Mouse (Mus musculus): ENCODE data around the gene Sntb2. TPM values are rescaled to one million over a fixed set of nuclear protein-coding genes. Genes with fewer than 3 reads are reported as not detected.

The Sntb2 gene
- 0.52 and 0.68 TPM in 2 replicates for polyA plus RNA-seq (2012; rRNA removed)
- polyA plus RNA-seq (2014; fragmentation: Nextera tagmentation; extraction: Ambion mirVana): 0.88 and 0.99 TPM in 2 replicates

- peaks cover 33% of the 10 kb centered on the region for H3K27me3 ChIP-seq (ENCODE audit: control insufficient read depth, insufficient read depth, low read length)
- WGBS (ENCODE audit: insufficient replicate concordance): 1% methylated on average over 41 of the region's 41 CpGs
- no peaks in the 10 kb centered on the region for H3K36me3 ChIP-seq (replicated peaks; ENCODE audit: control insufficient read depth, insufficient read depth, low read depth)
- H3K4me1 ChIP-seq (replicated peaks; ENCODE audit: control insufficient read depth in 2 of 2, insufficient read depth in 2 of 2, low read length in 1 of 2): peaks cover 0 to 5% of the 10 kb centered on the region in 2 experiments; a peak in 2 of 4 replicates
- no peaks in the 10 kb centered on the region for H3K9me3 ChIP-seq (ENCODE audit: control insufficient read depth, low read length)
- TF ChIP-seq CTCF (IDR thresholded peaks at IDR 0.05; ENCODE audit: low read depth) (no peak), EP300 (IDR thresholded peaks at IDR 0.05; ENCODE audit: low read depth) (no peak)
- peak within 1 kb of the TSS; percentile 55 to 65 for H3K4me3 ChIP-seq (ENCODE audit: insufficient read depth in 1 of 2, low read depth in 2 of 2, low read length in 2 of 2)
- DNase-seq (ENCODE audit: low read depth in 3 of 3, low spot score in 3 of 3) (peak; percentile 64 to 74 (median 72)), ATAC-seq (ENCODE audit: insufficient read depth) (peak; percentile 68)
- H3K27ac ChIP-seq: no peak within 1 kb of the TSS
- peak within 1 kb of the TSS; percentile 50 for H3K9ac ChIP-seq (replicated peaks)
- peak within 1 kb of the TSS; percentile 84 for H3K4me2 ChIP-seq (ENCODE audit: low read depth)
These were observed at the start of gene Sntb2 for GRCm38 (mm10) chr8:106935324-106935869. Gene Sntb2 (plus strand): TSS chr8:106935750.

- Histone ChIP-seq H3K36me3 (replicated peaks; ENCODE audit: control insufficient read depth, insufficient read depth, low read depth) (peaks cover 22% of the 10 kb centered on the region), H3K27ac (no peak overlapping the region), H3K4me1 (replicated peaks; ENCODE audit: control insufficient read depth in 2 of 2, insufficient read depth in 2 of 2, low read length in 1 of 2) (peaks cover 3 to 5% of the 10 kb centered on the region in 2 experiments), H3K27me3 (ENCODE audit: control insufficient read depth, insufficient read depth, low read length) (no peaks in the 10 kb centered on the region), H3K9ac (replicated peaks) (no peak overlapping the region), H3K9me3 (ENCODE audit: control insufficient read depth, low read length) (no peaks in the 10 kb centered on the region), H3K4me3 (ENCODE audit: insufficient read depth in 1 of 2, low read depth in 2 of 2, low read length in 2 of 2) (no peak overlapping the region), H3K4me2 (ENCODE audit: low read depth) (no peak overlapping the region)
- ATAC-seq (ENCODE audit: insufficient read depth) (0 out of 2 replicates have a peak, but pooled peaks have one; percentile 41), DNase-seq (ENCODE audit: low read depth in 3 of 3, low spot score in 3 of 3) (peak; percentile 52 to 64 (median 59))
- TF ChIP-seq CTCF (IDR thresholded peaks at IDR 0.05; ENCODE audit: low read depth) (peak; percentile 77), EP300 (IDR thresholded peaks at IDR 0.05; ENCODE audit: low read depth) (no peak)
- 39% methylated on average over 5 of the region's 5 CpGs for WGBS (ENCODE audit: insufficient replicate concordance)
These were observed 48.0 kb upstream of the Sntb2 start for GRCm38 (mm10) chr8:106887336-106888189.

- no peaks in the 10 kb centered on the region for H3K9me3 ChIP-seq (ENCODE audit: control insufficient read depth, low read length)
- H3K36me3 ChIP-seq (replicated peaks; ENCODE audit: control insufficient read depth, insufficient read depth, low read depth): peaks cover 17% of the 10 kb centered on the region
- H3K4me2 ChIP-seq (ENCODE audit: low read depth): no peak overlapping the region
- H3K4me1 ChIP-seq (replicated peaks; ENCODE audit: control insufficient read depth in 2 of 2, insufficient read depth in 2 of 2, low read length in 1 of 2): peaks cover 3 to 5% of the 10 kb centered on the region in 2 experiments
- H3K27me3 ChIP-seq (ENCODE audit: control insufficient read depth, insufficient read depth, low read length): no peaks in the 10 kb centered on the region
- TF ChIP-seq EP300 (IDR thresholded peaks at IDR 0.05; ENCODE audit: low read depth) (no peak), CTCF (IDR thresholded peaks at IDR 0.05; ENCODE audit: low read depth) (no peak)
- no peak for DNase-seq (ENCODE audit: low read depth in 3 of 3, low spot score in 3 of 3)
- no peak overlapping the region for H3K4me3 ChIP-seq (ENCODE audit: insufficient read depth in 1 of 2, low read depth in 2 of 2, low read length in 2 of 2)
- no peak overlapping the region for H3K9ac ChIP-seq (replicated peaks)
- 78% methylated on average over 3 of the region's 3 CpGs for WGBS (ENCODE audit: insufficient replicate concordance)
- H3K27ac ChIP-seq: no peak overlapping the region
- no peak for ATAC-seq (ENCODE audit: insufficient read depth)
These were observed 46.7 kb upstream of the Sntb2 start for GRCm38 (mm10) chr8:106888803-106889202.

- peak in 2 of 3 experiments; percentile 29 to 37 for DNase-seq (ENCODE audit: low read depth in 3 of 3, low spot score in 3 of 3)
- H3K36me3 ChIP-seq (replicated peaks; ENCODE audit: control insufficient read depth, insufficient read depth, low read depth): peaks cover 14% of the 10 kb centered on the region
- TF ChIP-seq CTCF (IDR thresholded peaks at IDR 0.05; ENCODE audit: low read depth) (no peak), EP300 (IDR thresholded peaks at IDR 0.05; ENCODE audit: low read depth) (no peak)
- H3K4me3 ChIP-seq (ENCODE audit: insufficient read depth in 1 of 2, low read depth in 2 of 2, low read length in 2 of 2): peak overlapping the region; percentile 71 to 92
- H3K4me1 ChIP-seq (replicated peaks; ENCODE audit: control insufficient read depth in 2 of 2, insufficient read depth in 2 of 2, low read length in 1 of 2): peaks cover 7 to 8% of the 10 kb centered on the region in 2 experiments
- no peaks in the 10 kb centered on the region for H3K9me3 ChIP-seq (ENCODE audit: control insufficient read depth, low read length)
- no peaks in the 10 kb centered on the region for H3K27me3 ChIP-seq (ENCODE audit: control insufficient read depth, insufficient read depth, low read length)
- H3K27ac ChIP-seq: peak overlapping the region; percentile 12
- 1% methylated on average over 15 of the region's 15 CpGs for WGBS (ENCODE audit: insufficient replicate concordance)
- ATAC-seq (ENCODE audit: insufficient read depth): no peak; the same call in 1 of the 2 replicates
- H3K4me2 ChIP-seq (ENCODE audit: low read depth): peak overlapping the region; percentile 87
- H3K9ac ChIP-seq (replicated peaks): peak overlapping the region; percentile 84
These were observed 43.2 kb upstream of the Sntb2 start for GRCm38 (mm10) chr8:106892210-106892805.
